Mouse (Mus musculus): ENCODE measurements around the gene Cst7. TPM values are rescaled to one million over a fixed set of nuclear protein-coding genes. Genes with fewer than 3 reads are reported as not detected.
"Not testable (repeated sequence)": the region's sequence is repeated elsewhere in the genome, so short reads cannot be mapped to it uniquely, and the experiment has no call there.

Cst7 gene
- 0.21 and 0.28 TPM in 2 replicates for polyA plus RNA-seq (2015; fragmentation: Nextera tagmentation; extraction: Ambion mirVana)

GRCm38 (mm10) chr2:150569847-150570590 is at the start of gene Cst7:
Gene Cst7 (plus strand): TSS chr2:150570415.
- WGBS = 72% methylated on average over 11 of the region's 11 CpGs
- H3K4me3 ChIP-seq (replicated peaks) = no peak within 1 kb of the TSS
- ATAC-seq (replicated peaks; ENCODE audit: low FRiP score) = no peak
- no peaks in the 10 kb centered on the region for H3K4me1 ChIP-seq
- no peak within 1 kb of the TSS for H3K27ac ChIP-seq
- no peak within 1 kb of the TSS for H3K9ac ChIP-seq
- H3K9me3 ChIP-seq (replicated peaks) = no peaks in the 10 kb centered on the region
- no peaks in the 10 kb centered on the region for H3K36me3 ChIP-seq
- H3K27me3 ChIP-seq = no peaks in the 10 kb centered on the region
- H3K4me2 ChIP-seq = no peak within 1 kb of the TSS

- peak; percentile 91 for ATAC-seq (replicated peaks; ENCODE audit: low FRiP score)
- H3K27ac ChIP-seq = no peak overlapping the region
- H3K9ac ChIP-seq = peak overlapping the region; percentile 41; the same call in 1 of the 2 replicates
- H3K4me2 ChIP-seq = peak overlapping the region; percentile 82
- H3K9me3 ChIP-seq (replicated peaks) = no peaks in the 10 kb centered on the region
- H3K4me3 ChIP-seq (replicated peaks) = peak overlapping the region; percentile 46
- no peaks in the 10 kb centered on the region for H3K36me3 ChIP-seq
- H3K4me1 ChIP-seq = peaks cover 6% of the 10 kb centered on the region
- 2% methylated on average over 42 of the region's 42 CpGs for WGBS
- H3K27me3 ChIP-seq = peaks cover 30% of the 10 kb centered on the region
These were observed 44.5 kb upstream of the Cst7 start for GRCm38 (mm10) chr2:150525703-150526207.

- WGBS = 79% methylated on average over 10 of the region's 10 CpGs
These were observed 20.6 kb upstream of the Cst7 start for GRCm38 (mm10) chr2:150549576-150549975.

GRCm38 (mm10) chr2:150558568-150558967 is 11.6 kb upstream of the Cst7 start:
- H3K9ac ChIP-seq = no peak overlapping the region
- no peaks in the 10 kb centered on the region for H3K36me3 ChIP-seq
- WGBS = 53% methylated on average over 3 of the region's 3 CpGs
- no peaks in the 10 kb centered on the region for H3K4me1 ChIP-seq
- H3K27me3 ChIP-seq = no peaks in the 10 kb centered on the region
- no peak for ATAC-seq (replicated peaks; ENCODE audit: low FRiP score)
- H3K27ac ChIP-seq = no peak overlapping the region
- no peak overlapping the region for H3K4me2 ChIP-seq
- H3K4me3 ChIP-seq (replicated peaks) = no peak overlapping the region
- no peaks in the 10 kb centered on the region for H3K9me3 ChIP-seq (replicated peaks)

More at GRCm38 (mm10) chr2:150549576-150549975, 20.6 kb upstream of the Cst7 start:
- not testable (repeated sequence) for H3K4me3 ChIP-seq (replicated peaks); H3K4me2 ChIP-seq; H3K9ac ChIP-seq; H3K27me3 ChIP-seq; H3K36me3 ChIP-seq; ATAC-seq (replicated peaks; ENCODE audit: low FRiP score); H3K27ac ChIP-seq; H3K9me3 ChIP-seq (replicated peaks); H3K4me1 ChIP-seq

- Histone ChIP-seq H3K9ac (no peak overlapping the region), H3K4me2 (no peak overlapping the region), H3K9me3 (replicated peaks) (no peaks in the 10 kb centered on the region), H3K4me1 (no peaks in the 10 kb centered on the region), H3K4me3 (replicated peaks) (no peak overlapping the region), H3K36me3 (no peaks in the 10 kb centered on the region), H3K27ac (no peak overlapping the region), H3K27me3 (no peaks in the 10 kb centered on the region)
- no peak for ATAC-seq (replicated peaks; ENCODE audit: low FRiP score)
- WGBS = 73% methylated on average over 2 of the region's 2 CpGs
These were observed 3.2 kb upstream of the Cst7 start for GRCm38 (mm10) chr2:150567051-150567450.

- ATAC-seq (replicated peaks; ENCODE audit: low FRiP score) = no peak
- WGBS = 81% methylated on average over 2 of the region's 2 CpGs
These were observed 546 bp downstream of the Cst7 start for GRCm38 (mm10) chr2:150570761-150571160.

GRCm38 (mm10) chr2:150572463-150572862 is 2.2 kb downstream of the Cst7 start:
- Histone ChIP-seq H3K36me3 (no peaks in the 10 kb centered on the region), H3K4me2 (no peak overlapping the region), H3K9me3 (replicated peaks) (no peaks in the 10 kb centered on the region), H3K9ac (no peak overlapping the region), H3K27ac (no peak overlapping the region), H3K4me3 (replicated peaks) (no peak overlapping the region), H3K27me3 (no peaks in the 10 kb centered on the region), H3K4me1 (no peaks in the 10 kb centered on the region)
- ATAC-seq (replicated peaks; ENCODE audit: low FRiP score) = no peak
- WGBS = 85% methylated on average over 3 of the region's 3 CpGs

More at GRCm38 (mm10) chr2:150570761-150571160, 546 bp downstream of the Cst7 start:
- H3K4me2 ChIP-seq = no peak overlapping the region
- H3K27ac ChIP-seq = no peak overlapping the region
- H3K4me3 ChIP-seq (replicated peaks) = no peak overlapping the region
- no peaks in the 10 kb centered on the region for H3K9me3 ChIP-seq (replicated peaks)
- H3K27me3 ChIP-seq = no peaks in the 10 kb centered on the region
- H3K36me3 ChIP-seq = no peaks in the 10 kb centered on the region
- no peak overlapping the region for H3K9ac ChIP-seq
- H3K4me1 ChIP-seq = no peaks in the 10 kb centered on the region

GRCm38 (mm10) chr2:150576256-150576655 is 6.0 kb downstream of the Cst7 start:
- no peak overlapping the region for H3K4me2 ChIP-seq
- H3K9ac ChIP-seq = no peak overlapping the region
- no peaks in the 10 kb centered on the region for H3K27me3 ChIP-seq
- no peaks in the 10 kb centered on the region for H3K36me3 ChIP-seq
- 100% methylated on average over 1 of the region's 1 CpGs for WGBS
- no peaks in the 10 kb centered on the region for H3K9me3 ChIP-seq (replicated peaks)
- no peak for ATAC-seq (replicated peaks; ENCODE audit: low FRiP score)
- H3K27ac ChIP-seq = no peak overlapping the region
- H3K4me3 ChIP-seq (replicated peaks) = no peak overlapping the region
- no peaks in the 10 kb centered on the region for H3K4me1 ChIP-seq

- no peaks in the 10 kb centered on the region for H3K27me3 ChIP-seq
- no peak overlapping the region for H3K27ac ChIP-seq
- WGBS = 84% methylated on average over 5 of the region's 5 CpGs
- H3K4me2 ChIP-seq = no peak overlapping the region
- ATAC-seq (replicated peaks; ENCODE audit: low FRiP score) = no peak
- H3K4me1 ChIP-seq = no peaks in the 10 kb centered on the region
- no peak overlapping the region for H3K4me3 ChIP-seq (replicated peaks)
- peaks cover 6% of the 10 kb centered on the region for H3K36me3 ChIP-seq
- no peak overlapping the region for H3K9ac ChIP-seq
- no peaks in the 10 kb centered on the region for H3K9me3 ChIP-seq (replicated peaks)
These were observed 8.4 kb downstream of the Cst7 start for GRCm38 (mm10) chr2:150578603-150579002.

GRCm38 (mm10) chr2:150579628-150580027 is 9.4 kb downstream of the Cst7 start:
- WGBS = 64% methylated on average over 1 of the region's 1 CpGs
- H3K9me3 ChIP-seq (replicated peaks) = no peaks in the 10 kb centered on the region
- H3K36me3 ChIP-seq = peaks cover 16% of the 10 kb centered on the region
- no peaks in the 10 kb centered on the region for H3K27me3 ChIP-seq
- H3K4me1 ChIP-seq = no peaks in the 10 kb centered on the region
- no peak overlapping the region for H3K27ac ChIP-seq
- no peak overlapping the region for H3K4me2 ChIP-seq
- no peak overlapping the region for H3K4me3 ChIP-seq (replicated peaks)
- ATAC-seq (replicated peaks; ENCODE audit: low FRiP score) = no peak
- H3K9ac ChIP-seq = no peak overlapping the region

GRCm38 (mm10) chr2:150589076-150589475 is 18.9 kb downstream of the Cst7 start:
- WGBS = 87% methylated on average over 11 of the region's 11 CpGs
- H3K27me3 ChIP-seq = no peaks in the 10 kb centered on the region
- no peak for ATAC-seq (replicated peaks; ENCODE audit: low FRiP score)

GRCm38 (mm10) chr2:150595411-150596190 is 25.4 kb downstream of the Cst7 start:
- Histone ChIP-seq H3K27ac (no peak overlapping the region), H3K27me3 (no peaks in the 10 kb centered on the region), H3K9ac (no peak overlapping the region), H3K4me1 (no peaks in the 10 kb centered on the region), H3K4me2 (no peak overlapping the region), H3K9me3 (replicated peaks) (no peaks in the 10 kb centered on the region), H3K4me3 (replicated peaks) (no peak overlapping the region), H3K36me3 (peaks cover 24% of the 10 kb centered on the region)
- 82% methylated on average over 3 of the region's 3 CpGs for WGBS
- ATAC-seq (replicated peaks; ENCODE audit: low FRiP score) = no peak

More at GRCm38 (mm10) chr2:150589076-150589475, 18.9 kb downstream of the Cst7 start:
- no peak overlapping the region for H3K27ac ChIP-seq
- no peak overlapping the region for H3K4me3 ChIP-seq (replicated peaks)
- H3K9ac ChIP-seq = no peak overlapping the region
- H3K36me3 ChIP-seq = peaks cover 71% of the 10 kb centered on the region
- no peaks in the 10 kb centered on the region for H3K9me3 ChIP-seq (replicated peaks)
- no peaks in the 10 kb centered on the region for H3K4me1 ChIP-seq
- no peak overlapping the region for H3K4me2 ChIP-seq
